Mouse (Mus musculus) testis, adult 2 months (tissue): ENCODE results near the gene Cyp4f39.

Experiments used
- CTCF ChIP-seq: fragments of 200-500 bp; IDR thresholded peaks from 2 replicates; pipeline ENCODE4 v1.5.1; 2012; ENCODE audit warnings: low read depth, mild to moderate bottlenecking, inconsistent platforms, low read length, moderate library complexity; ENCODE audit not compliant: control insufficient read depth, insufficient read depth, insufficient replicate concordance
- POLR2A ChIP-seq: fragments of 200-500 bp; IDR thresholded peaks from 2 replicates; pipeline ENCODE4 v1.6.1; 2012; ENCODE audit warnings: low read depth, mild to moderate bottlenecking, inconsistent platforms, low read length, moderate library complexity; ENCODE audit not compliant: control insufficient read depth

- TF ChIP-seq POLR2A (no peak), CTCF (no peak)
Observed at GRCm38 (mm10) chr17:32481766-32482165, 29.2 kb downstream of the Cyp4f39 start.
